Mouse (Mus musculus) cortical plate, adult 2 months (tissue): ENCODE data around the gene Smarcd2. TPM values are rescaled to one million over a fixed set of nuclear protein-coding genes. Genes with fewer than 3 reads are reported as not detected.

Experiments used
- H3K27ac ChIP-seq: fragments of 200-500 bp; 2 replicates; pipeline ENCODE4 v1.5.1; 2012; ENCODE audit warnings: low read length, control low read depth, inconsistent platforms; ENCODE audit not compliant: insufficient read depth
- H3K4me1 ChIP-seq: fragments of 200-500 bp; 2 replicates; pipeline ENCODE4 v1.6.1; 2011; ENCODE audit warnings: low read length; ENCODE audit not compliant: control insufficient read depth, insufficient read depth
- H3K4me3 ChIP-seq: fragments of 200-500 bp; 2 replicates; pipeline ENCODE4 v1.5.1; 2011; ENCODE audit warnings: mild to moderate bottlenecking, low read length, control low read depth; ENCODE audit not compliant: insufficient read depth
- CTCF ChIP-seq: fragments of 200-500 bp; IDR thresholded peaks from 2 replicates; pipeline ENCODE4 v1.5.1; 2011; ENCODE audit warnings: mild to moderate bottlenecking, control low read depth, low read length; ENCODE audit not compliant: insufficient read depth; ENCODE audit errors: extremely low read depth
- POLR2A ChIP-seq: fragments of 200-500 bp; IDR thresholded peaks from 2 replicates; pipeline ENCODE4 v1.6.1; 2011; ENCODE audit warnings: mild to moderate bottlenecking, low read length, control low read depth; ENCODE audit not compliant: insufficient read depth; ENCODE audit errors: extremely low read depth
- polyA plus RNA-seq: library from polyadenylated mRNA; depleted of rRNA; stranded (reverse); fragments of >200 nt; gene quantifications from 2 replicates; pipeline ENCODE4 v1.2.3, GENCODE M21; 2012; rRNA removed

The Smarcd2 gene
- 32.3 and 33.8 TPM in 2 replicates for polyA plus RNA-seq

GRCm38 (mm10) chr11:106272644-106273310 is at the start of gene Smarcd2:
TSS of gene Smarcd2 (minus strand) at chr11:106272972.
- Histone ChIP-seq H3K27ac (peak within 1 kb of the TSS; percentile 80), H3K4me3 (peak within 1 kb of the TSS; percentile 50), H3K4me1 (peaks cover 5% of the 10 kb centered on the region)
- TF ChIP-seq POLR2A (peak; percentile 63), CTCF (no peak)

- no peak for TF ChIP-seq CTCF
- no peak for TF ChIP-seq POLR2A
- Histone ChIP-seq H3K4me3 (no peak overlapping the region), H3K27ac (no peak overlapping the region), H3K4me1 (no peaks in the 10 kb centered on the region)
Observed at GRCm38 (mm10) chr11:106318406-106319366, 45.9 kb upstream of the Smarcd2 start.

GRCm38 (mm10) chr11:106317801-106318200 is 45.0 kb upstream of the Smarcd2 start:
- TF ChIP-seq POLR2A (no peak), CTCF (no peak)
- no peak overlapping the region for H3K4me3 ChIP-seq
- H3K27ac ChIP-seq, result no peak overlapping the region
- no peaks in the 10 kb centered on the region for H3K4me1 ChIP-seq

- no peak for TF ChIP-seq CTCF
- no peak for TF ChIP-seq POLR2A
- no peak overlapping the region for H3K4me3 ChIP-seq
- no peak overlapping the region for H3K27ac ChIP-seq
- H3K4me1 ChIP-seq, result no peaks in the 10 kb centered on the region
Observed at GRCm38 (mm10) chr11:106316416-106316815, 43.6 kb upstream of the Smarcd2 start.

GRCm38 (mm10) chr11:106314333-106314812 is 41.6 kb upstream of the Smarcd2 start, which contains the start of gene Cd79b:
TSS of gene Cd79b (minus strand) at chr11:106314762.
- H3K4me3 ChIP-seq, result no peak within 1 kb of the TSS
- TF ChIP-seq POLR2A (no peak), CTCF (no peak)
- no peaks in the 10 kb centered on the region for H3K4me1 ChIP-seq
- H3K27ac ChIP-seq, result no peak within 1 kb of the TSS

- Histone ChIP-seq H3K4me3 (no peak overlapping the region), H3K4me1 (no peaks in the 10 kb centered on the region)
- TF ChIP-seq POLR2A, result no peak
- TF ChIP-seq CTCF, result no peak
Observed at GRCm38 (mm10) chr11:106313533-106313932, 40.8 kb upstream of the Smarcd2 start.

GRCm38 (mm10) chr11:106310123-106310522 is 37.4 kb upstream of the Smarcd2 start:
- no peaks in the 10 kb centered on the region for H3K4me1 ChIP-seq
- no peak overlapping the region for H3K27ac ChIP-seq
- no peak for TF ChIP-seq POLR2A
- TF ChIP-seq CTCF, result no peak
- H3K4me3 ChIP-seq, result no peak overlapping the region

More at GRCm38 (mm10) chr11:106313533-106313932, 40.8 kb upstream of the Smarcd2 start:
- H3K27ac ChIP-seq, result no peak overlapping the region

GRCm38 (mm10) chr11:106308162-106308561 is 35.4 kb upstream of the Smarcd2 start:
- Histone ChIP-seq H3K4me1 (no peaks in the 10 kb centered on the region), H3K27ac (no peak overlapping the region), H3K4me3 (no peak overlapping the region)
- no peak for TF ChIP-seq CTCF
- TF ChIP-seq POLR2A, result no peak

- Histone ChIP-seq H3K4me1 (no peaks in the 10 kb centered on the region), H3K4me3 (no peak overlapping the region), H3K27ac (no peak overlapping the region)
- no peak for TF ChIP-seq POLR2A
Observed at GRCm38 (mm10) chr11:106307432-106307831, 34.7 kb upstream of the Smarcd2 start.
